Mouse (Mus musculus) urinary bladder, adult 18-20 months (tissue): Measurements from ENCODE around the gene Tmem274.

Experiments used
- DNase-seq, 2 experiments: peaks; one replicate each; pipeline ENCODE4 v3.0.0; 2022; ENCODE audit warnings: low spot score in 2 of 2, mixed read lengths in 2 of 2

Gene Tmem274

GRCm38 (mm10) chr4:149525170-149525569, 48.0 kb downstream of the Tmem274 start:
- no peak for DNase-seq

- no peak for DNase-seq
Observed at GRCm38 (mm10) chr4:149525811-149526210, 48.6 kb downstream of the Tmem274 start.

GRCm38 (mm10) chr4:149526330-149526729, 49.2 kb downstream of the Tmem274 start:
- DNase-seq: no peak

GRCm38 (mm10) chr4:149527621-149528354, 50.6 kb downstream of the Tmem274 start:
- DNase-seq: no peak

- DNase-seq: no peak
Observed at GRCm38 (mm10) chr4:149529691-149530090, 52.5 kb downstream of the Tmem274 start.
